Mouse (Mus musculus) c-Kit-negative CD71-positive TER-119-positive erythroid progenitor cells, embryonic 14.5 days (primary cell): Measurements from ENCODE around the gene Ccdc141.

Experiments
- DNase-seq: peaks from one replicate; pipeline ENCODE4 v3.0.0-alpha.2; 2013; ENCODE audit warnings: low read depth, low spot score

Gene Ccdc141

GRCm38 (mm10) chr2:77174313-77174712 is 3.9 kb upstream of the Ccdc141 start:
- no peak for DNase-seq

- DNase-seq, result no peak
Measured at GRCm38 (mm10) chr2:77173821-77174220, 3.4 kb upstream of the Ccdc141 start.

- no peak for DNase-seq
Measured at GRCm38 (mm10) chr2:77173366-77173765, 2.9 kb upstream of the Ccdc141 start.

GRCm38 (mm10) chr2:77172241-77172671 is 1.8 kb upstream of the Ccdc141 start:
- no peak for DNase-seq

GRCm38 (mm10) chr2:77171444-77172240 is 1.2 kb upstream of the Ccdc141 start:
- no peak for DNase-seq

GRCm38 (mm10) chr2:77169916-77170632 is 362 bp downstream of the Ccdc141 start:
- no peak for DNase-seq

GRCm38 (mm10) chr2:77169218-77169617 is 1.2 kb downstream of the Ccdc141 start:
- no peak for DNase-seq

- DNase-seq, result no peak
Measured at GRCm38 (mm10) chr2:77168781-77169180, 1.7 kb downstream of the Ccdc141 start.

- no peak for DNase-seq
Measured at GRCm38 (mm10) chr2:77168081-77168685, 2.3 kb downstream of the Ccdc141 start.

GRCm38 (mm10) chr2:77166366-77166765 is 4.1 kb downstream of the Ccdc141 start:
- DNase-seq, result no peak

- no peak for DNase-seq
Measured at GRCm38 (mm10) chr2:77164662-77165061, 5.8 kb downstream of the Ccdc141 start.

- DNase-seq, result no peak
Measured at GRCm38 (mm10) chr2:77163381-77163780, 7.1 kb downstream of the Ccdc141 start.

- DNase-seq, result no peak
Measured at GRCm38 (mm10) chr2:77162135-77162534, 8.3 kb downstream of the Ccdc141 start.

GRCm38 (mm10) chr2:77157546-77157945 is 12.9 kb downstream of the Ccdc141 start:
- DNase-seq, result no peak

- DNase-seq, result no peak
Measured at GRCm38 (mm10) chr2:77154080-77154479, 16.4 kb downstream of the Ccdc141 start.

- DNase-seq, result no peak
Measured at GRCm38 (mm10) chr2:77151255-77151654, 19.2 kb downstream of the Ccdc141 start.

- DNase-seq, result no peak
Measured at GRCm38 (mm10) chr2:77149576-77149975, 20.9 kb downstream of the Ccdc141 start.

- DNase-seq, result no peak
Measured at GRCm38 (mm10) chr2:77148215-77148614, 22.2 kb downstream of the Ccdc141 start.

- no peak for DNase-seq
Measured at GRCm38 (mm10) chr2:77146968-77147367, 23.5 kb downstream of the Ccdc141 start.

- DNase-seq, result no peak
Measured at GRCm38 (mm10) chr2:77146291-77146690, 24.1 kb downstream of the Ccdc141 start.

GRCm38 (mm10) chr2:77143536-77143935 is 26.9 kb downstream of the Ccdc141 start:
- DNase-seq, result no peak

GRCm38 (mm10) chr2:77138879-77139278 is 31.6 kb downstream of the Ccdc141 start:
- DNase-seq, result no peak
